Mouse (Mus musculus): Measurements from ENCODE around the gene Gm11487.
"Not testable (repeated sequence)": the region's sequence is repeated elsewhere in the genome, so short reads cannot be mapped to it uniquely, and the experiment has no call there.

The Gm11487 gene

DNA sequence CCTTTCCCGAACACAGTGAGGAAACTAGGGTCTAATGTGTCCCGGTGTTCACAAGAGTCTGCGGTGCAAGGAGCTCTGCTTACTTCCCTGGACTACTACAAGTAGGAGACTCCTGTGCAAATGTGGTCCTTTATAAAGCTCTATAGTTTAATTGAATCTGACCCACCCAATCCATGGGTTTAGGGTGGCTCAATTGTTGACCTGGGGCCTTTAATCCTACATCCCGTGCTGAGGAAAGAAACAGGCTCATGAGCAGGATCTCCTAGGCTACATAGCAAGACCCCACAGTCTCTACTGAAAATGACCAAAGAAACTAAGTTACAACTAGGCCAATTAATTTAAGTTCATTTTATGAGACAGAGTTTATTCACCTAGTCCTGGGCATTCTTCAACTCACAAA lies at the start of gene Gm11487:
TSS of gene Gm11487 (minus strand) at position 101 of the 400 bp plus-strand sequence.
- DNase-seq = not testable (repeated sequence)

DNA sequence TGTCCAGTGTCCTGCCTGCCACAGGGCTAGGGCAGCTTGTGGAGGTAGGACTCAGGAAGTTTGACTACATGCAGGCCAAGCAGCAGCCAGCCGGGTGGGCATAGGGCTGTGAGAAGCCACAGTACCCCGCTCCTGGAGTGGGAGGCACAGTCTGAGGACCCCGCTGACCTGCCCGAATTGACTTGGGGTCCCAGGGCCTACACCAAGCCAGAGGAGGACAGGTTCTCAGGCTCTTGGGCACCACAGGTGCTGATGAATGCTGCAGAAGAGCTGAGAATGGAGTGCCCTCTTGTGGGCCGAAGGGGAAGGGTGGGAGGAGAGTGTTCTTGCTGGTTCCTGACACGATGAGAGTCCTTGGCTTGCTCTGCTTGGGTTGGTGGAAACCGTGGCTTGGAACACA lies 39.8 kb upstream of the Gm11487 start:
- peak; percentile 31 for DNase-seq

DNA sequence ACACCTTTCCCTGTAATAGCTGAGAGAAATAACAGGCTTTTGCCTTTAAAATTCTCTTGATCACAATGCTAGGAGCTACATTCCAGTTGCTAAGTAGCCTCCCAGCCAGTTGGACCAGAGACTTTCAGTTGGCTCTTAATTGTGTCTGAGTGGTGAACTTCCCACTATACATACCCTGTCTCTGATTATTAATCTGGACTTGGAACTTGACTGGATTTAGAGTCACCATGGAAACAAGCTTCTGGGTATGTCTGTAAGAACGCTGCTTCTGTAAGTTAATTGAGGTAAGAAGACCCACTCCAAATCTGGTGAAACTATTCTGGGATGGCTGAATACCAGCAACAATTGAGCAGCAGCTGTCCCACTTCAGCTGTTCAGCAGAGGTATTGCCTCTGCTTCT lies 37.7 kb upstream of the Gm11487 start:
- no peak for DNase-seq

DNA sequence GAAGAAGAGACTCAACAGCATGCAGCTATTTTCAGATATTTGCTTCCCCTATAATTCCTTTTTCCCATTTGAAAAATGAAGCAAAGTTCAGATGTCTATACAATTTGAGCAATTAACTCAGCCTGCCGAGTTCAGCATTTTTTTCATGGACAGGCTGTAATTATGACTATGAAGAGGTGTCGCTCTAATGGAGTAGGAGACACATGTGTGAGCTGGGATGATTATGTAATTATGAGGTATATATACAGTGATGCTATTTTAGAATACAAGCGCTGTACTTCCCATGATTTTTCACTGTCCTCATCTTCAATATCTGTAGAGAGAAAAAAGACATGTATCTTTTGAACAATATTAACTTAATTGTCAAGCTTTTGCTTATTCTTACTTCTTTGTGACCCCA lies 21.0 kb upstream of the Gm11487 start:
- no peak for DNase-seq

DNA sequence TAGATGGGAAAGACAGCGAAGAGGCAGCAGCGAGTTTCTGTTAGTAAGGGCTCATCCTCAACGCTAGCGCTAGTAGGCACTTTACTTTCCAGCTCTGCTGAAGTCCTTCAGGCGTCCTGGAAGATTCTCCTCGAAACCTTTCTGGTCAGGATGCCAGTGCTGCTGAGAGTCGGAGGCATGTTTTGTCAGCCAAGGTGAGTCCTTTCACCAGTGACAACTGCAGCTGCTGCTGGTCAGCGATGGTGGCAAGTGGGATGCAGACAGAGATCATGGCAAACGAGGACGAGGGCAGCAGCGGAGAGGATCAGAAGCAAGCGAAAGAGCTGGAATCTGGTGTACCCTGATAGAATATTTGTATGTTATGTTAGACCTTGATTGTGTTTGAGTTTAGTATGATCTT lies 18.2 kb upstream of the Gm11487 start:
- DNase-seq = no peak

DNA sequence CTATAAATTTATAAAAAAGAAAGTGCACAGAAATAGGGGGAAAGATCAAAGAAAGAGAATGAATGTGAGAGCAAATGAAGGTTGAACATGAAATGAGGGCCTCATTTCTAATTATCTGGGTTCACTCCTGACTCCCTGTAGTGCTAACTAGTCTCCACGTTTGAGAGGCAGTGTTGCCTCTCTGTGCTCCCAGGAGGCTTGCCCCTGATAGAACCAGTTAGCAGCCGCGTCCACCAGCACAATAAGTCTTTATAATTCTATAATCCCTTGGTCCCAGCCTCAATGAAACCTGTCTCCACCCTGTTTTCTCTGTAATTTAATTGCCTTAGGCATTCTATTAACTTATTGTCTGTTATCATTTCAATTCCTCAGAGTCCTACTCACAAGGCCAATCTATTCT lies 38.3 kb downstream of the Gm11487 start:
- no peak for DNase-seq
